Mouse (Mus musculus): Measurements from ENCODE around the gene Cnn2. TPM values are rescaled to one million over a fixed set of nuclear protein-coding genes. Genes with fewer than 3 reads are reported as not detected.

The Cnn2 gene
- polyA plus RNA-seq, 1 experiment from 2014 or later: 31.6 TPM

DNA sequence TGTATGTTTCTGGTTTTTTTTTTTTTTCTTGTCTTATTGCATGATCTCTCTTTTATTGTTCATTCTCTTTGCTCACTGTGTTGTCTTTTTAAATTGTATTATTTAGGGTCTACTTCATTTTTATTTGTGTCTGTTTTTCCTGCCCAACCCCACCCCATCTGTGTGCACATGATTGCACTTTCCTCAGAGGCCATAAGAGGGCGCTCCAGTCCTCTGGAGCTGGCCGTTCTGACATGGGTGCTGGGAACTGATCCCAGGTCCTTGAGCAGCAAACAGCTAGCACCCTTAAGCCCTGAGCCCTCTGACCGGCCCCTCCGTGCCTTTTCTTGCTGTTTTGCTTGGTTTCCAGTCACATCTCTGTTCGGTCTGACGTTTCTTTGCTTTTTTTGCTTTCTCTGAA, 3.2 kb downstream of the Cnn2 start:
- Histone ChIP-seq H3K9me3 (replicated peaks) (no peaks in the 10 kb centered on the region), H3K9ac (replicated peaks) (no peak overlapping the region), H3K4me1 (peaks cover 27% of the 10 kb centered on the region), H3K27ac (replicated peaks) (no peak overlapping the region), H3K36me3 (0 out of 2 replicates have a peak, but pooled peaks cover 2% of the 10 kb centered on the region), H3K4me2 (no peak overlapping the region), H3K4me3 (replicated peaks) (no peak overlapping the region), H3K27me3 (replicated peaks) (peaks cover 38% of the 10 kb centered on the region)
- 86% methylated on average over 6 of the region's 6 CpGs for WGBS
- ATAC-seq (ENCODE audit: low FRiP score): no peak

DNA sequence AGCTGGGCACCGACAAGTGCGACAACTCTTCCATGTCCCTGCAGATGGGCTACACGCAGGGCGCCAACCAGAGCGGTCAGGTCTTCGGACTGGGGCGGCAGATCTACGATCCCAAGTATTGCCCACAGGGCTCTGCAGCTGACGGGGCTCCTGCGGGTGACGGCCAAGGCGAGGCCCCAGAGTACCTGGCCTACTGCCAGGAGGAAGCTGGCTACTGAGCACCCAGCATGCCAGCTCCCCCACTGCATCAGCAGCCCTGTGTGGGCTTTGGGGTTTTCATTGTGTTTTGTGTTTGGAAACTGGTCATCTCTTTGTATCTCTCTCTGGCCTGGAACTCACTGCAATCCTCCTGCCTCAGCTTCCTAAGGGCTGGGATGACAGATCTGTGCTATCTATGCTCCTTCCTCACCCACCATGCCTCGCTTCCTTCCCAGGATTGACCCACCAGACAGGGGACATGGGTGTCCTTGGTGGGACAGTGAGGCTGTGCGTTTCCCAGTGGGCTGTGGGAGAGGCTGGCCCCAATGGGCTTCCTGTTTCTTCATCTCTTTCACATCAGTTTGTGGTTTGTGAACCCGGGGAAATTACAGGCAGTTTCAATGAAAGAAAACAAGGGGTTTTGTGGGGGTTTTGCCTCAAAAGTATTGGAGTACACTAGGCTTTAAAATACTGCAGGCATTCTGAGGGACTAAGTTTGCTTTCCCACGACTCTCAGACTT, 6.2 kb downstream of the Cnn2 start:
- H3K27me3 ChIP-seq (replicated peaks): peaks cover 13% of the 10 kb centered on the region
- H3K4me3 ChIP-seq (replicated peaks): no peak overlapping the region
- H3K36me3 ChIP-seq: 0 out of 2 replicates have a peak, but pooled peaks cover 2% of the 10 kb centered on the region
- ATAC-seq (ENCODE audit: low FRiP score): no peak
- WGBS: 72% methylated on average over 16 of the region's 16 CpGs
- no peak overlapping the region for H3K27ac ChIP-seq (replicated peaks)
- no peaks in the 10 kb centered on the region for H3K9me3 ChIP-seq (replicated peaks)
- H3K4me2 ChIP-seq: no peak overlapping the region
- H3K4me1 ChIP-seq: peaks cover 25% of the 10 kb centered on the region
- no peak overlapping the region for H3K9ac ChIP-seq (replicated peaks)

DNA sequence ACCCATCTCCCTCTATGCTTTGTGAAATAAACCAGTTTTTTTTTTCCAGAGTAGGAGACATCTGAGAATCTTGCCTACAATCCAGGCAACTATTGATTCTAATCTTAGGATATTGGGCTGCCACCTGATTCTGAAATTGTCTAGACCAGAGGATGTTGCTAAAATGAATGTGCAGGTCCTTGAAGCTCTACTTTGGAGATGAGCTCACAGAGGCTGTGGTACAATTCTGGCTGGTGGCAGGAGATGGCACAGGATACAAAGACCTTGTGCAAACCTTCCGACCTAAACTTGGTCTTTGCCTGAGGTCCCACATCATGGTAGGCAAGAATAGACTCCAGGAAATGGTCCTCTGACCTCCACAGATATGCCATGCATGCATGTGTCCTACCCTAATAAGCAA, 7.3 kb downstream of the Cnn2 start:
- Histone ChIP-seq H3K36me3 (0 out of 2 replicates have a peak, but pooled peaks cover 2% of the 10 kb centered on the region), H3K9me3 (replicated peaks) (no peaks in the 10 kb centered on the region), H3K4me1 (peaks cover 23% of the 10 kb centered on the region), H3K27me3 (replicated peaks) (peaks cover 11% of the 10 kb centered on the region), H3K27ac (replicated peaks) (no peak overlapping the region), H3K9ac (replicated peaks) (no peak overlapping the region), H3K4me2 (peak overlapping the region; percentile 83; the same call in 1 of the 2 replicates), H3K4me3 (replicated peaks) (peak overlapping the region; percentile 53; the same call in 1 of the 2 replicates)
- ATAC-seq (ENCODE audit: low FRiP score): peak; percentile 6; the same call in 1 of the 2 replicates
- 91% methylated on average over 1 of the region's 1 CpGs for WGBS

DNA sequence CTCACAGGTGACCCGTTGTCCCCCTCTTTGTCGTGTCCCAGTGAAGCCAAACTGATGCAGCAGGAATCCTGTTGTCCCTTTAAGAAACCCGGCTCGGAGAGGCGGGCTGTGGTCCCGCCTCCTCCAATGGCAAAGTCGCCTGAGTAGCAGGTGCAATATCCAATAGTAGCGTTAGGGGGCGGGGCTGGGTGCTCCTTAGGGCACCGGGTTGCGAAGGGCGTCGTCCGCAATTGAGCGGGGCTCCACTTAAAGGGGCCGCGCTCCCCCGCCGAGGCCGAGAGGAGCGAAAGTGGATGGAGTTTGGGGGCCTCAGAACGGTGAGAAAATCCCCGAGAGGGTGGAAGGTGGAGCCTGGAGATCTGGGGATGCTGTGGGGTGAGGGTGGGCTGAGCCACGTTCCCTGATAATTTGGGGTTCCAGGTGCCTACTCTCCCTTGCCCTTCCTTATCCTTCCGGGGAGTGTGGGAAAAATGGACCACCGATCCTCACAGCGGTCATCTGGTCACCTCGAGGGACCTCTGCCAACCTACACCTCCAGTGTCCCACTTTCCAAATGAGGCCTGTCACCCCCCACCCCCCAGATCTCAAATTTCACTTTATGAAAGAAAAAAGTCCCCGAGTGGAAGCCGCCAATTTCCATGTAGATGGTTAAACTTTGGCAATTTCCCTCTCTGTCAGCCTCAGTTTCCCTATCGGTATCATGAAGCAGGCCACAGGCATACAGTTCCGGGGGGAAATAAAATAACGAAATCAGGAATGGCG, 8.1 kb downstream of the Cnn2 start, which contains the start of gene Abca7:
Abca7 (plus strand) TSS at position 223 of the 762 bp plus-strand sequence.
- H3K4me2 ChIP-seq: peak within 1 kb of the TSS; percentile 83
- H3K9me3 ChIP-seq (replicated peaks): no peaks in the 10 kb centered on the region
- H3K4me3 ChIP-seq (replicated peaks): peak within 1 kb of the TSS; percentile 53
- 0 out of 2 replicates have a peak, but pooled peaks cover 2% of the 10 kb centered on the region for H3K36me3 ChIP-seq
- 0 out of 2 replicates have a peak, but pooled peaks cover 7% of the 10 kb centered on the region for H3K27me3 ChIP-seq (replicated peaks)
- peak within 1 kb of the TSS; percentile 56 for H3K9ac ChIP-seq (replicated peaks)
- H3K27ac ChIP-seq (replicated peaks): peak within 1 kb of the TSS; percentile 76
- WGBS: under 1% methylated on average over 34 of the region's 34 CpGs
- H3K4me1 ChIP-seq: peaks cover 23% of the 10 kb centered on the region
- ATAC-seq (ENCODE audit: low FRiP score): peak; percentile 90

DNA sequence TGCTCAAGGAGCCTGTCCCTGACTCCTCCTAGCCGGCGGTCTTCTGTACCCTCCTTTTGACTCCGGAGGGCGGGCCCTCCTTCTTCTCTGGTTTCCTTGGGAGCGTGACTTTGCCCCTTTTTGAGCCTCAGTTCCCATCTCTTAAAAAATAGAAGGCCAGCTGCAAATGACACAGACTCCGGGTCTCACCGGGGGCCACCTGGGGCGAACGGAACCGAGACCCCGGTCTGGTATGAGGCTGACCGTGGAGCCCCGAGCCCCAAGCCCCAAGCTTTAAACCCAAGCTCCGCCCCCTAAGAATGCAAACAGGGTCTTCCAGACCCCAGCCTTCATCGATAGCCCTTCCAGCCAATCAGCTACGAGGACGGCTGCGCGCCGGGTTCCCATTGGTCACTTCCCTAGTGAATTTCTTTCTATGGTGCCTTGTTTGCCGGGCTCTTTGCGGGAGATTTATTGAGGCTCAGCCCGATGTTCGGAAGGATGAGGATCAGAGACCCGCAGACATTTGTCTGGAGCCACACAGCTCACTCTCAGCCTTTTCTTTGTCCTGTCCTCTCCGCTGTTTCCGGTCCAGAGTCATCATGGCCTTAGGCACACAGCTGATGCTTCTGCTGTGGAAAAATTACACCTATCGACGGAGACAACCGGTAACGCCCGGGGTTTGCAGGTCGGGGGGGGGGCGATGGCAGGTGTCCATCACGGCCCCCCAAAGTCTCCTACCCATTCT, 8.8 kb downstream of the Cnn2 start:
- under 1% methylated on average over 35 of the region's 35 CpGs for WGBS
- peak; percentile 79 for ATAC-seq (ENCODE audit: low FRiP score)
- peak overlapping the region; percentile 53 for H3K4me3 ChIP-seq (replicated peaks)
- peak overlapping the region; percentile 76 for H3K27ac ChIP-seq (replicated peaks)
- H3K36me3 ChIP-seq: no peaks in the 10 kb centered on the region
- peak overlapping the region; percentile 56 for H3K9ac ChIP-seq (replicated peaks)
- peak overlapping the region; percentile 83 for H3K4me2 ChIP-seq
- H3K27me3 ChIP-seq (replicated peaks): 0 out of 2 replicates have a peak, but pooled peaks cover 11% of the 10 kb centered on the region
- no peaks in the 10 kb centered on the region for H3K9me3 ChIP-seq (replicated peaks)
- H3K4me1 ChIP-seq: peaks cover 23% of the 10 kb centered on the region

DNA sequence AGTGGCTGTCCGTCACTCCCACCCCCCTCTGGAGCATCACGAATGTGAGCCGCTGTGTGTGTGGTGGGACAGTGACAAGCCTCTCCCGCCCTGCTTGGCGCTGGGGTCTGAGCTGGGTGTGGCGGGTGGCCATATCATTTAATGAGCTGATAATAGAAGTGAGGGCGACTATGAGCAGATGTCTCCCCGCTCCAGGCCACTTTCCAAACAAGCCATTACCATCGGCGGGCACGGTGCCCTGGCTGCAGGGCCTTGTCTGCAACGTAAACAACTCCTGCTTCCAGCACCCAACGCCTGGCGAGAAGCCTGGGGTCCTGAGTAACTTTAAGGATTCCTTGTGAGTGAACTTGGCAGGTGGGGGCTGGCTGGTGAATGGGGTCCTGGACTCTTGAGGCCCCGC, 9.4 kb downstream of the Cnn2 start:
- Histone ChIP-seq H3K9me3 (replicated peaks) (no peaks in the 10 kb centered on the region), H3K4me1 (peaks cover 23% of the 10 kb centered on the region), H3K9ac (replicated peaks) (peak overlapping the region; percentile 56), H3K36me3 (no peaks in the 10 kb centered on the region), H3K27me3 (replicated peaks) (peaks cover 15% of the 10 kb centered on the region; the same call in 1 of the 2 replicates), H3K27ac (replicated peaks) (peak overlapping the region; percentile 76), H3K4me3 (replicated peaks) (peak overlapping the region; percentile 53), H3K4me2 (peak overlapping the region; percentile 83)
- peak; percentile 23 for ATAC-seq (ENCODE audit: low FRiP score)
- WGBS: 6% methylated on average over 15 of the region's 15 CpGs

DNA sequence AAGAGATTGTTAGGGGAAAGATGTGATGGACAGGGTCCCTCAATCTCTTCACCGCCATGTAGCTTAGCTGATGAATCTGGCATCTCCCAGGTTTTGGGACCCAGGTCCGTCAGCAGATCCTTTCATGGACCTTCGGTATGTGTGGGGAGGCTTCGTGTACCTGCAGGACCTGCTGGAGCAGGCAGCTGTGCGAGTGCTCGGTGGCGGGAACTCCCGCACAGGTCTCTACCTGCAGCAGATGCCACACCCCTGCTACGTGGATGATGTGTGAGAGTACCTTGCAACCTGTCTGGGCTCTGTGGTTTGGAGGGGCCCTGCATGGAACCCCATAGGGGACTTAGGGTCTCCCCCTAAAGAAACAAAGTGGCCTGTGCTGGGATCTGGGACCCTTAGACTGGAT, 13.6 kb downstream of the Cnn2 start:
- Histone ChIP-seq H3K27ac (replicated peaks) (no peak overlapping the region), H3K36me3 (no peaks in the 10 kb centered on the region), H3K4me3 (replicated peaks) (no peak overlapping the region), H3K9me3 (replicated peaks) (no peaks in the 10 kb centered on the region), H3K4me2 (no peak overlapping the region), H3K9ac (replicated peaks) (no peak overlapping the region), H3K4me1 (peaks cover 23% of the 10 kb centered on the region), H3K27me3 (replicated peaks) (peaks cover 22% of the 10 kb centered on the region; the same call in 1 of the 2 replicates)
- WGBS: 78% methylated on average over 9 of the region's 9 CpGs
- no peak for ATAC-seq (ENCODE audit: low FRiP score)

DNA sequence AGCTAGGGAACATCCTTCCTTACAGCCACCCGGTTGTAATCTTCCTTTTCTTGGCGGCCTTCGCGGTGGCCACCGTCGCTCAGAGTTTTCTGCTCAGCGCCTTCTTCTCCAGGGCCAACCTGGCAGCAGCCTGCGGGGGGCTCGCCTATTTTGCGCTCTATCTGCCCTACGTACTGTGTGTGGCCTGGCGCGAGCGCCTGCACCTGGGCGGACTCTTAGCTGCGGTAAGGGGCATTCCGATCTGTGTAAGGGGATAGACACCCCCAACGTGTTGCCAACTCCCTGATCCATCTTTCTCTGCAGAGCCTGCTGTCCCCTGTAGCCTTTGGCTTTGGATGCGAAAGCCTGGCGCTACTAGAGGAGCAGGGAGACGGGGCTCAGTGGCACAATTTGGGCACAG, 14.4 kb downstream of the Cnn2 start:
- H3K27ac ChIP-seq (replicated peaks): no peak overlapping the region
- 35% methylated on average over 21 of the region's 21 CpGs for WGBS
- no peak overlapping the region for H3K4me2 ChIP-seq
- H3K9ac ChIP-seq (replicated peaks): no peak overlapping the region
- peaks cover 14% of the 10 kb centered on the region for H3K4me1 ChIP-seq
- H3K36me3 ChIP-seq: no peaks in the 10 kb centered on the region
- peaks cover 22% of the 10 kb centered on the region; the same call in 1 of the 2 replicates for H3K27me3 ChIP-seq (replicated peaks)
- no peak overlapping the region for H3K4me3 ChIP-seq (replicated peaks)
- H3K9me3 ChIP-seq (replicated peaks): no peaks in the 10 kb centered on the region
- ATAC-seq (ENCODE audit: low FRiP score): no peak

DNA sequence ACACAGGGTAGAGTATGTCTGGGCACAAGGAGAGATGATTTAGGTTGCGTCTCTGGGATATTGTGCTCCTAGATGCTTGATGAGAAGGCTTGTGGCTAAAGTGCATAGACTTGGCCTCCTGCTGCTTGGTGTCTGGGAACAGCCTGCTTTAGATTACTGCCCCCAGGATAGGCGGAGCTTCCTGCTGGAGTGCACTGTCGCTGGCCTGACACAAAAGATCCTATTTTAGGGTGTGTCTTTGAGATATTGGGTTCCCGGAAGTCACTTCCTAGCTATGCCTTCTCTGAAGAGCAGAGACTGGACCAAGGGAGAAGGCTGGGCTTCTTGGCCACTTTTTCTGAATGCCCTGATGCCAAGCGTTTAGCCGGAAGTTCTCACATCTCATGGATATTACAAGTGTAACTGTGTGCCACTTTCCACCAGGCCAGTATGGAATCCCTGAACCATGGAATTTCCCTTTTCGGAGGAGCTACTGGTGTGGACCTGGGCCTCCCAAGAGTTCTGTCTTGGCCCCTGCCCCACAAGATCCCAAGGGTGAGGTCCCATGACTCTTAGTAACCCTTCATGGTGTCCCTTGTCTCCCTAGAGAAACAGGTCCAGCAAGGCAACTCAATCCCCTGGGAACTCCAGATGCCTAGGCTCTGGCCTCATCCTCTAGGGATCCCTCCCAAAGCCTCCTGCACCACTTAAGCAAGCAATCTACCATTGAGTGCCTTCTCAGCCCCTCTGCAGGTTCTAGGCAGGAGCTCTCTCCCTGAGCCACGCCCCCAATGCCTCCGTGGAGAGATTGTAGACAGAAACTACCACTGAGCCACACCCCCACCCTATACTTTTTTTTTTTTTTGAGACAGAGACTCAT, 15.2 kb downstream of the Cnn2 start:
- Histone ChIP-seq H3K4me2 (no peak overlapping the region), H3K27me3 (replicated peaks) (peaks cover 22% of the 10 kb centered on the region; the same call in 1 of the 2 replicates), H3K9ac (replicated peaks) (no peak overlapping the region), H3K4me1 (peaks cover 7% of the 10 kb centered on the region), H3K27ac (replicated peaks) (no peak overlapping the region), H3K4me3 (replicated peaks) (no peak overlapping the region), H3K36me3 (peaks cover 4% of the 10 kb centered on the region), H3K9me3 (replicated peaks) (no peaks in the 10 kb centered on the region)
- WGBS: 53% methylated on average over 9 of the region's 9 CpGs
- no peak for ATAC-seq (ENCODE audit: low FRiP score)

DNA sequence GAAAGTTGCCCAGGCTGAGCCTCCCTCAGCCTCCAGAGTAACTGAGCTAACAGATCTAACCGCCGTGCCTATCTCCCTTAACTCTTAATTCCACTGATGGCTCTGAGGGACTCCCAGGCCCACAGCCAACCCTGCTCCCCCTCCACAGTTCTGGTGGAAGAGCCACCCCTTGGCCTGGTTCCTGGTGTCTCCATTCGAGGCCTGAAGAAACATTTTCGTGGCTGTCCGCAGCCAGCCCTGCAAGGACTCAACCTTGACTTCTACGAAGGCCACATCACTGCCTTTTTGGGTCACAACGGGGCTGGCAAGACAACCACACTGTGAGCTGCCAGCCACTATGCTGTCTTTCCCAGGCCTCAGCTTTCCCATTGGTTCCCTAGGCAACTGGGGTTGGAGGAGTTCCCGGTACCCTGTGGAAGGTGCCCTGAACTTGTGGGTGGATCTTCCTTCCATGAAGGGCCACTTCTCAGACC, 15.9 kb downstream of the Cnn2 start:
- no peak overlapping the region for H3K9ac ChIP-seq (replicated peaks)
- H3K27me3 ChIP-seq (replicated peaks): peaks cover 22% of the 10 kb centered on the region; the same call in 1 of the 2 replicates
- no peak overlapping the region for H3K27ac ChIP-seq (replicated peaks)
- H3K36me3 ChIP-seq: peaks cover 11% of the 10 kb centered on the region
- H3K9me3 ChIP-seq (replicated peaks): no peaks in the 10 kb centered on the region
- H3K4me3 ChIP-seq (replicated peaks): no peak overlapping the region
- H3K4me1 ChIP-seq: peaks cover 7% of the 10 kb centered on the region
- ATAC-seq (ENCODE audit: low FRiP score): no peak
- H3K4me2 ChIP-seq: no peak overlapping the region
- WGBS: 85% methylated on average over 8 of the region's 8 CpGs

Data from neural tube, embryonic 15.5 days (tissue).